Mouse (Mus musculus) inflammation-experienced regulatory T-cells, adult 6 months (primary cell): ENCODE data around the gene Wnt7b. TPM values are rescaled to one million over a fixed set of nuclear protein-coding genes. Genes with fewer than 3 reads are reported as not detected.
A peak's percentile ranks its signal among the peaks of the same experiment; 100 is the strongest.

Experiments
- ATAC-seq: one replicate; pipeline ENCODE4 v1.8.0; 2017
- polyA plus RNA-seq, 3 experiments: library from polyadenylated mRNA; unstranded; fragments of 100-300 nt; shearing (Covaris generic); gene quantifications; one replicate each; pipeline ENCODE4 v1.2.1; 2017

The Wnt7b gene
- polyA plus RNA-seq = not detected

- ATAC-seq = no peak
These were observed at the start of gene Wnt7b for GRCm38 (mm10) chr15:85582356-85582910. Gene Wnt7b, minus strand, starts transcription at chr15:85582473.

- ATAC-seq = no peak
These were observed 49.3 kb upstream of the Wnt7b start for GRCm38 (mm10) chr15:85631591-85631990.

- no peak for ATAC-seq
These were observed 47.8 kb upstream of the Wnt7b start for GRCm38 (mm10) chr15:85629924-85630545.

GRCm38 (mm10) chr15:85625666-85626279 is 43.5 kb upstream of the Wnt7b start:
- ATAC-seq = no peak

- no peak for ATAC-seq
These were observed 39.9 kb upstream of the Wnt7b start for GRCm38 (mm10) chr15:85622213-85622612.

- ATAC-seq = no peak
These were observed 33.3 kb upstream of the Wnt7b start for GRCm38 (mm10) chr15:85615537-85616100.

- no peak for ATAC-seq
These were observed 32.8 kb upstream of the Wnt7b start for GRCm38 (mm10) chr15:85615075-85615474.

GRCm38 (mm10) chr15:85613358-85614266 is 31.3 kb upstream of the Wnt7b start:
- ATAC-seq = no peak

- ATAC-seq = no peak
These were observed 30.5 kb upstream of the Wnt7b start for GRCm38 (mm10) chr15:85612660-85613357.

GRCm38 (mm10) chr15:85611701-85612520 is 29.6 kb upstream of the Wnt7b start:
- ATAC-seq = no peak

GRCm38 (mm10) chr15:85610618-85611218 is 28.4 kb upstream of the Wnt7b start:
- peak; percentile 87 for ATAC-seq

GRCm38 (mm10) chr15:85610120-85610519 is 27.8 kb upstream of the Wnt7b start:
- ATAC-seq = peak; percentile 8

- ATAC-seq = no peak
These were observed 27.2 kb upstream of the Wnt7b start for GRCm38 (mm10) chr15:85609266-85610004.

- ATAC-seq = no peak
These were observed 23.8 kb upstream of the Wnt7b start for GRCm38 (mm10) chr15:85605962-85606610.

GRCm38 (mm10) chr15:85604938-85605337 is 22.7 kb upstream of the Wnt7b start:
- ATAC-seq = no peak

- ATAC-seq = no peak
These were observed 22.2 kb upstream of the Wnt7b start for GRCm38 (mm10) chr15:85604507-85604906.

- ATAC-seq = no peak
These were observed 21.1 kb upstream of the Wnt7b start for GRCm38 (mm10) chr15:85603422-85603821.

- no peak for ATAC-seq
These were observed 20.5 kb upstream of the Wnt7b start for GRCm38 (mm10) chr15:85602733-85603132.

GRCm38 (mm10) chr15:85602021-85602420 is 19.7 kb upstream of the Wnt7b start:
- no peak for ATAC-seq
